Mouse (Mus musculus) thymus, adult 2 months (tissue): ENCODE measurements around the gene Slc22a14.

Source experiments
- CTCF ChIP-seq: fragments of 200-500 bp; IDR thresholded peaks from 2 replicates; pipeline ENCODE4 v1.5.1; 2012; ENCODE audit warnings: mild to moderate bottlenecking, control low read depth, low read length, moderate library complexity, borderline replicate concordance; ENCODE audit not compliant: control insufficient read depth, poor library complexity, insufficient read depth; ENCODE audit errors: extremely low read depth
- POLR2A ChIP-seq: fragments of 200-500 bp; IDR thresholded peaks from 2 replicates; pipeline ENCODE4 v1.6.1; 2012; ENCODE audit warnings: mild to moderate bottlenecking, low read length, control low read depth, moderate library complexity; ENCODE audit not compliant: control insufficient read depth, poor library complexity, insufficient read depth; ENCODE audit errors: extremely low read depth

DNA sequence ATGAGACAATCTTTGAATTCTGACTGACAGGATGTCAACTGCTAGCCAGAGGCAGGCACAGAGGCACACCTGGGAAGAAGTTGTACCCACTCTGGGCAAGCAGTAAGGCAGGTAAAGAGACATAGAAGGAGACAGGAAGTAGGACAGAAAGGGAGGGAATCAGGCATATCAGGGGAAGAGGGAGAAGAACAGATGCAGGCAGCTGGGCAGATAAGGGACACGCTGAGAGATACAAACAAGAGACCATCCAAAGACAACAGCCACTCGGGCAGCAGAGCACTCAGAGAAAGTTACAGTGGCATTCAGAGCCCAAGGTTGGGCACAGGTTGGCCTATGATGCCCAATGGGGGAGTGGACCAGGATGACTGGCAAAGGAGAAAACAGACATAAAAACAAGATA, 134.5 kb downstream of the Slc22a14 start:
- TF ChIP-seq POLR2A (no peak), CTCF (no peak)
